Mouse (Mus musculus) forebrain, embryonic 12.5 days (tissue): Measurements from ENCODE around the gene Stn1. TPM values are rescaled to one million over a fixed set of nuclear protein-coding genes. Genes with fewer than 3 reads are reported as not detected.

Experiments used
- ATAC-seq: fragments of 200-750 bp; cut with Nextera tagmentation; 2 replicates; pipeline ENCODE4 v1.8.0; 2017; ENCODE audit warnings: moderate TSS enrichment; ENCODE audit not compliant: low FRiP score
- H3K27ac ChIP-seq: fragments of 300-500 bp; sonication (generic); 2 replicates; pipeline ENCODE4 v1.5.1; 2016; ENCODE audit warnings: mild to moderate bottlenecking
- H3K27me3 ChIP-seq: fragments of 300-500 bp; sonication (generic); 2 replicates; pipeline ENCODE4 v1.6.1; 2016; ENCODE audit warnings: mild to moderate bottlenecking
- H3K36me3 ChIP-seq: fragments of 300-500 bp; sonication (generic); replicated peaks from 2 replicates; pipeline ENCODE4 v1.6.1; 2016; ENCODE audit warnings: mild to moderate bottlenecking
- H3K4me1 ChIP-seq: fragments of 300-500 bp; sonication (generic); 2 replicates; pipeline ENCODE4 v1.6.1; 2016
- H3K4me2 ChIP-seq: fragments of 300-500 bp; sonication (generic); 2 replicates; pipeline ENCODE4 v1.6.1; 2016; ENCODE audit warnings: mild to moderate bottlenecking, moderate library complexity
- H3K4me3 ChIP-seq: fragments of 300-500 bp; sonication (generic); replicated peaks from 2 replicates; pipeline ENCODE4 v1.5.1; 2016; ENCODE audit warnings: mild to moderate bottlenecking
- H3K9ac ChIP-seq: fragments of 300-500 bp; sonication (generic); 2 replicates; pipeline ENCODE4 v1.6.1; 2016; ENCODE audit warnings: mild to moderate bottlenecking
- H3K9me3 ChIP-seq: fragments of 300-500 bp; sonication (generic); 2 replicates; pipeline ENCODE4 v1.6.1; 2016
- WGBS: fragments of 180-500 bp; shearing (Covaris S2); methylation state at CpG from one replicate; pipeline ENCODE4 v1.1.7; 2016; 5-methylcytosine and 5-hydroxymethylcytosine counted together
- polyA plus RNA-seq: library from polyadenylated mRNA; unstranded; fragments of >200 nt; fragmentation: Nextera tagmentation; extraction: Ambion mirVana; gene quantifications from 2 replicates; pipeline ENCODE4 v1.2.1, GENCODE M21; 2016

The Stn1 gene
- polyA plus RNA-seq, 1 experiment from 2014 or later, result 45.3 TPM

DNA sequence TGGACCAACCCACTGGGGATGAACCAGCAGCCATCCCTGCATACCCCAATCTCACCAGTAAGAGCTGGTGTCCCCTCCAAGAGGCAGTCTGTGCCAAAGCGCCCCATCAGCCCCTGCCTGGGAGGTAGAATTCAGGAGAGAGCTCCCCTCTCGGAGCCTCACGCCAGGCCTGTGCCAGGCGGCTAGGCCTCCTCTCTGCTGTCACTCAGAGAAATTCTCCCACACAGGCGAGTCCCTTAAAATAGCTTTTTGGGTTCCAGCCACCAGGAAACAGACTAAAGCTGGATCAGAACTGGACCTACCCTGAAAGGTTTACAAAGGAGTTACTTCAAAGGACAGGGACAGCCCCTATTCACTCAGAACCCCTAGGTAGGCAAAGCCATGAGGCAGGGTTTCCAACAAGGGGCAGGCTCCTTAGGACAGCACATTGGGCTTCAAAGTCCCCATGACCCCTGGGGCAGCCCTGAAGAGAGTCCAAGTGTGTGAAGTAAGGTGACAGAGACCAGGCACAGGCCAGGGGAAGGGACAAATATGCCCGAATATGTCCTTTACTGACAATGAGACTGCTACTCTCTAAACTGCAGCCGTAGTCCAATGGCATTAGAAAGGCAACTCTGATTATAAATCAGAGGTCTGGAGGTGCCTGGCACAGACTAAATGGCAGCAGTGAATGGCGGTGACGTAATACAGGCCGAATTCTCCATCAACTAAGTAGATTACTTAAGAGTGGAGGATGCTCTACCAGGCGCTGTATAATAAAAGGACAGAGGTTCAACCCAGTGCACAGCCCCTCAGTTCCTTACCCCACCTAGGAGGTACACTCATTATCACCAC, 82.9 kb downstream of the Stn1 start:
- WGBS, result 71% methylated on average over 11 of the region's 11 CpGs
- Histone ChIP-seq H3K36me3 (no peaks in the 10 kb centered on the region), H3K27ac (no peak overlapping the region), H3K9ac (no peak overlapping the region; the same call in 1 of the 2 replicates), H3K9me3 (no peaks in the 10 kb centered on the region), H3K4me1 (peaks cover 59% of the 10 kb centered on the region), H3K4me2 (no peak overlapping the region), H3K4me3 (no peak overlapping the region), H3K27me3 (no peaks in the 10 kb centered on the region)
- no peak for ATAC-seq

- no peaks in the 10 kb centered on the region for H3K27me3 ChIP-seq
- H3K4me2 ChIP-seq, result no peak overlapping the region
- H3K4me1 ChIP-seq, result peaks cover 65% of the 10 kb centered on the region
- H3K9me3 ChIP-seq, result no peaks in the 10 kb centered on the region
- H3K36me3 ChIP-seq, result no peaks in the 10 kb centered on the region
- no peak overlapping the region for H3K27ac ChIP-seq
- H3K4me3 ChIP-seq, result no peak overlapping the region
- 84% methylated on average over 7 of the region's 7 CpGs for WGBS
- no peak for ATAC-seq
- H3K9ac ChIP-seq, result no peak overlapping the region
Observed at GRCm38 (mm10) chr19:47453352-47453751, 84.0 kb downstream of the Stn1 start.

DNA sequence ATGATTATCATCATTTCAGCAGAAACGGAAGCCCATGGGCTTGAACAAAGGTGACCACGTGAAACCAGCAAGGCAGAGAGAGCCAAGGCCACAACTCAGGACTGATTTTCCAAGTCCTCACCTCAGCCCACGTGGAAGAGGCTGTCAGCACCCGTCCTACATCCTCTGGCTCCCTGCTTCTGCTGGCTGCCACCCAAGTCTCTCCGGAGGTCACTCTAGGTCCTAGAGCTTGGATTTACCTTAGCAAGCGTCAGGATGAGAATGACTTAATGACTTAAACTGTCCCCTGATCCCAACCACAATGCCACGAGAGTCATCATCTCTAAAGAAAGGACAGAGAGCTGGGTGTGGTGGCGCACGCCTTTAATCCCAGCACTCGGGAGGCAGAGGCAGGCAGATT, 84.6 kb downstream of the Stn1 start:
- no peak overlapping the region for H3K4me2 ChIP-seq
- H3K4me1 ChIP-seq, result peaks cover 65% of the 10 kb centered on the region
- H3K9me3 ChIP-seq, result no peaks in the 10 kb centered on the region
- no peak overlapping the region for H3K9ac ChIP-seq
- ATAC-seq, result no peak
- H3K4me3 ChIP-seq, result no peak overlapping the region
- H3K27me3 ChIP-seq, result no peaks in the 10 kb centered on the region
- H3K36me3 ChIP-seq, result no peaks in the 10 kb centered on the region
- WGBS, result 87% methylated on average over 10 of the region's 10 CpGs
- H3K27ac ChIP-seq, result no peak overlapping the region

GRCm38 (mm10) chr19:47452211-47452610, 85.1 kb downstream of the Stn1 start:
- no peak overlapping the region for H3K27ac ChIP-seq
- no peak overlapping the region for H3K4me2 ChIP-seq
- H3K9me3 ChIP-seq, result no peaks in the 10 kb centered on the region
- peaks cover 67% of the 10 kb centered on the region for H3K4me1 ChIP-seq
- ATAC-seq, result no peak
- no peak overlapping the region for H3K9ac ChIP-seq
- H3K4me3 ChIP-seq, result no peak overlapping the region
- no peaks in the 10 kb centered on the region for H3K36me3 ChIP-seq
- no peaks in the 10 kb centered on the region for H3K27me3 ChIP-seq
- WGBS, result 86% methylated on average over 7 of the region's 7 CpGs

- H3K4me1 ChIP-seq, result peaks cover 70% of the 10 kb centered on the region
- H3K4me2 ChIP-seq, result no peak overlapping the region
- 85% methylated on average over 10 of the region's 10 CpGs for WGBS
- H3K9me3 ChIP-seq, result no peaks in the 10 kb centered on the region
- ATAC-seq, result no peak
- H3K9ac ChIP-seq, result no peak overlapping the region
- H3K36me3 ChIP-seq, result no peaks in the 10 kb centered on the region
- no peak overlapping the region for H3K27ac ChIP-seq
- no peak overlapping the region for H3K4me3 ChIP-seq
- no peaks in the 10 kb centered on the region for H3K27me3 ChIP-seq
Observed at GRCm38 (mm10) chr19:47451476-47452113, 85.7 kb downstream of the Stn1 start.

Other genes with a start within 250 kb of the Stn1 start
- 3.7 TPM in 2 replicates for gene Sh3pxd2a, start 73.1 kb downstream of the Stn1 start, polyA plus RNA-seq
- gene Slk, start 42.2 kb upstream of the Stn1 start, polyA plus RNA-seq, result 10.1 and 12.1 TPM in 2 replicates
- 0.92 and 1.1 TPM in 2 replicates for gene Col17a1, start 154.6 kb upstream of the Stn1 start, polyA plus RNA-seq
- 297 and 314 TPM in 2 replicates for gene Sfr1, start 194.2 kb upstream of the Stn1 start, polyA plus RNA-seq